ENCODE assay signal across 8 mouse cellular contexts in genomic region chr12:59131578-59131946, GRCm38 (mm10). TPM values are rescaled to one million over a fixed set of nuclear protein-coding genes. Genes with fewer than 3 reads are reported as not detected.
DNase-seq lines count a peak whose midpoint lies in the region; ATAC-seq and TF ChIP-seq lines count a peak whose summit lies in the region.

No protein-coding gene starts in this region.

- peak overlapping the region; percentile 63 for H3K4me2 ChIP-seq in forebrain, embryonic 11.5 days (ENCODE audit: low read depth, low read length, severe bottlenecking)
- peak overlapping the region; percentile 63 for H3K4me2 ChIP-seq in limb, embryonic 15.5 days

- under 1% methylated on average over 30 of the region's 30 CpGs for WGBS in heart, adult 2 months
- under 1% methylated on average over 28 of the region's 30 CpGs for WGBS in forebrain, embryonic 11.5 days
- WGBS in limb, embryonic 15.5 days: 1% methylated on average over 25 of the region's 30 CpGs

- peak overlapping the region; percentile 98 for H3K9ac ChIP-seq in heart, adult 2 months (ENCODE audit: low read depth, low read length)
- peak overlapping the region; percentile 91 for H3K9ac ChIP-seq in forebrain, embryonic 11.5 days (ENCODE audit: low read length)
- H3K9ac ChIP-seq in limb, embryonic 15.5 days: peak overlapping the region; percentile 94

- H3K4me1 ChIP-seq in heart, adult 2 months (ENCODE audit: control insufficient read depth, insufficient read depth, low read length): peaks cover 9% of the 10 kb centered on the region
- peaks cover 7% of the 10 kb centered on the region for H3K4me1 ChIP-seq in forebrain, embryonic 11.5 days (replicated peaks; ENCODE audit: control insufficient read depth, insufficient read depth, low read length)
- peaks cover 15% of the 10 kb centered on the region for H3K4me1 ChIP-seq in limb, embryonic 15.5 days

- no peak for TF ChIP-seq EP300 in heart, adult 2 months (IDR thresholded peaks at IDR 0.05; ENCODE audit: insufficient read depth, low read depth, low read length)

- H3K9me3 ChIP-seq in forebrain, embryonic 11.5 days (ENCODE audit: control insufficient read depth, low read length): no peaks in the 10 kb centered on the region
- no peaks in the 10 kb centered on the region for H3K9me3 ChIP-seq in limb, embryonic 15.5 days

- peaks cover 2% of the 10 kb centered on the region for H3K79me2 ChIP-seq in heart, adult 2 months (replicated peaks; ENCODE audit: control insufficient read depth, insufficient read depth, low read length)

- ATAC-seq in forebrain, embryonic 11.5 days (replicated peaks; ENCODE audit: low FRiP score): peak; percentile 82
- peak; percentile 62 for ATAC-seq in limb, embryonic 15.5 days (ENCODE audit: insufficient number of reproducible peaks, low FRiP score, low TSS enrichment, low read depth)

- H3K36me3 ChIP-seq in heart, adult 2 months (ENCODE audit: control insufficient read depth, insufficient read depth, low read length): peaks cover 6% of the 10 kb centered on the region
- H3K36me3 ChIP-seq in forebrain, embryonic 11.5 days (ENCODE audit: control insufficient read depth, insufficient read depth, low read length): no peaks in the 10 kb centered on the region
- 0 out of 2 replicates have a peak, but pooled peaks cover 7% of the 10 kb centered on the region for H3K36me3 ChIP-seq in limb, embryonic 15.5 days

- DNase-seq in heart, adult 2 months: no peak
- no peak for DNase-seq in heart, postnatal 10 days
- DNase-seq in ES-CJ7 (ENCODE audit: low read depth, low spot score): peak; percentile 43
- no peak for DNase-seq in forebrain, embryonic 11.5 days (ENCODE audit: low spot score)
- DNase-seq in skeletal muscle tissue, adult 2 months (ENCODE audit: low read depth, low spot score): peak; percentile 14
- DNase-seq in urinary bladder, postnatal 14 days (ENCODE audit: low spot score): no peak
- DNase-seq in layer of hippocampus, postnatal 36 days: no peak

- H3K27ac ChIP-seq in heart, adult 2 months: peak overlapping the region; percentile 98
- peak overlapping the region; percentile 90 for H3K27ac ChIP-seq in forebrain, embryonic 11.5 days (ENCODE audit: low read depth, low read length)
- H3K27ac ChIP-seq in limb, embryonic 15.5 days: peak overlapping the region; percentile 95

- TF ChIP-seq POLR2A in heart, adult 2 months (IDR thresholded peaks at IDR 0.05; ENCODE audit: insufficient read depth, low read depth, low read length): no peak

- no peak for TF ChIP-seq CTCF in heart, adult 2 months (IDR thresholded peaks at IDR 0.05)

- intact Hi-C loops in heart, adult 2 months (cut with DNase I): loop anchor here (1.0 to 2.0 kb wide), 3 partner anchors 65 to 119 kb away; partner anchors contain the start of genes Fbxo33, Pnn and Sec23a
- intact Hi-C loops in heart, postnatal 10 days (cut with DNase I): loop anchor here (2.0 kb wide), 3 partner anchors 65 to 119 kb away; partner anchors contain the start of genes Fbxo33, Gemin2, Pnn and Sec23a

- H3K4me3 ChIP-seq in heart, adult 2 months: peak overlapping the region; percentile 98
- H3K4me3 ChIP-seq in forebrain, embryonic 11.5 days (ENCODE audit: low read depth, low read length): peak overlapping the region; percentile 75
- peak overlapping the region; percentile 95 for H3K4me3 ChIP-seq in limb, embryonic 15.5 days

- no peaks in the 10 kb centered on the region for H3K27me3 ChIP-seq in heart, adult 2 months (ENCODE audit: control insufficient read depth, insufficient read depth, low read length)
- no peaks in the 10 kb centered on the region for H3K27me3 ChIP-seq in forebrain, embryonic 11.5 days (ENCODE audit: control insufficient read depth, insufficient read depth, low read length)
- H3K27me3 ChIP-seq in limb, embryonic 15.5 days: no peaks in the 10 kb centered on the region

RNA-seq across cellular contexts. Expression of gene Mia2, which starts 36.0 kb away (rescaled TPM):
- 100 to 1,000 TPM in 1 of 2 experiments, 10 to 100 TPM in 1; 90.9 to 106 TPM for total RNA-seq in heart, adult 2 months (2021)
- 31.8 and 46.7 TPM in 2 replicates for polyA plus RNA-seq in heart, adult 2 months (2012; rRNA removed)
- 10 to 100 TPM; 62.8 to 65.1 TPM for total RNA-seq in heart, postnatal 10 days (2021)
- polyA plus RNA-seq in forebrain, embryonic 11.5 days (2014; fragmentation: Nextera tagmentation; extraction: Ambion mirVana): 50.6 and 55.2 TPM in 2 replicates
- 63.0 and 68.1 TPM in 2 replicates for polyA plus RNA-seq in limb, embryonic 15.5 days (2015; fragmentation: Nextera tagmentation; extraction: Ambion mirVana)
- total RNA-seq in layer of hippocampus, postnatal 36 days (2021): 10 to 100 TPM; 45.1 to 55.6 TPM

Comparison
In these comparisons a context has a peak if more than half of its experiments do, and no peak if none do; other contexts are left out.
1. DNase-seq: peak in ES-CJ7 (single experiment) and skeletal muscle tissue, adult 2 months (single experiment); none in heart, adult 2 months (0 of 2), heart, postnatal 10 days (0 of 2), forebrain, embryonic 11.5 days (single experiment), urinary bladder, postnatal 14 days (single experiment) and layer of hippocampus, postnatal 36 days (0 of 2).
2. Peak in every context shown above with its lines, with median percentiles within 50 percentile points of each other: H3K27ac ChIP-seq, H3K4me3 ChIP-seq and H3K9ac ChIP-seq.